Mouse (Mus musculus) gastrocnemius, postnatal 14 days (tissue): Measurements from ENCODE around the gene Olfr223. TPM values are rescaled to one million over a fixed set of nuclear protein-coding genes. Genes with fewer than 3 reads are reported as not detected.

ENCODE experiments used
- total RNA-seq, 2 experiments: library from RNA; stranded (reverse); gene quantifications; 2 replicates each; pipeline ENCODE4 v1.2.3; 2021

Olfr223 gene
- total RNA-seq, 2 experiments from 2014 or later, result not detected

Other genes with a start within 250 kb of the Olfr223 start
- gene Prss38, start 217.6 kb downstream of the Olfr223 start, total RNA-seq, result under 1 TPM in 1 of 2 experiments, not detected in 1; 0.23 TPM
- gene Jmjd4, start 143.2 kb downstream of the Olfr223 start, total RNA-seq, result 1 to 10 TPM; 6.4 to 7.3 TPM
- 10 to 100 TPM; 24.3 to 27.0 TPM for gene Snap47, start 142.1 kb downstream of the Olfr223 start, total RNA-seq
- 1 to 10 TPM; 3.5 to 3.6 TPM for gene Zfp867, start 120.8 kb downstream of the Olfr223 start, total RNA-seq
- gene Zkscan17, start 66.5 kb downstream of the Olfr223 start, total RNA-seq, result 10 to 100 TPM; 12.1 to 15.4 TPM
- under 1 TPM; 0.27 to 0.42 TPM for gene Nlrp3, start 51.7 kb downstream of the Olfr223 start, total RNA-seq
- gene Olfr222, start 17.1 kb downstream of the Olfr223 start, total RNA-seq, result not detected
- 100 to 1,000 TPM in 1 of 2 experiments, 10 to 100 TPM in 1; 94.7 to 120 TPM for gene Mprip, start 68.0 kb upstream of the Olfr223 start, total RNA-seq
- gene Pld6, start 194.4 kb upstream of the Olfr223 start, total RNA-seq, result under 1 TPM in 1 of 2 experiments, not detected in 1; 0.12 TPM
- gene Flcn, start 216.7 kb upstream of the Olfr223 start, total RNA-seq, result 10 to 100 TPM; 22.3 to 27.4 TPM
- 10 to 100 TPM; 17.7 to 17.9 TPM for gene Nt5m, start 246.2 kb upstream of the Olfr223 start, total RNA-seq
- 10 to 100 TPM; 62.1 to 65.6 TPM for gene Cops3, start 246.5 kb upstream of the Olfr223 start, total RNA-seq